Mouse (Mus musculus): ENCODE measurements around the gene Zdhhc13. TPM values are rescaled to one million over a fixed set of nuclear protein-coding genes. Genes with fewer than 3 reads are reported as not detected.

The Zdhhc13 gene
- total RNA-seq, 2 experiments from 2014 or later: 13.9 to 16.5 TPM

- intact Hi-C loops (cut with DNase I): no loop called here
- DNase-seq: no peak
Measured at GRCm38 (mm10) chr7:48838434-48838833, 49.6 kb downstream of the Zdhhc13 start.

DNA sequence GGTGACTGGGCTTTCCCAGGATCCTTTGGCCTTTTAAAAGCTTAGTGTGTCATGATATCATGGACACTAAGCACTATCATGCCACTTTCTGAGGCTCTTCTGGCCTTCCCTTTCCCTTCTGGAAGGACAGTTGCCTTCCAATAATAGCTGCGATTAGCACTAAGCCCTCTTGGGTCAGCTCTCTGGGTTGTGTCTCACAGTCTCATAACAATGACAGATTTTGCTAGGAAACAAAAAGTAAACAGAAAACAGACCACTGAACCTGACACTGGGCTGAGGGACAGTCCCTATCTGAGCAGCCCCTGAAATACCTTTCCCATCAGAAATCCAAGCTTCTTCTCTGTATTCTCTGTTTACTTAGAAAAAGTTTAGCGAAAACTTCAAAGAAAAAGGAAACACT lies 51.7 kb downstream of the Zdhhc13 start:
- intact Hi-C loops (cut with DNase I): loop anchor here (5.0 kb wide), 1 partner anchor 37 kb away; no protein-coding TSS in a partner anchor
- DNase-seq: no peak

GRCm38 (mm10) chr7:48841538-48841937 lies 52.7 kb downstream of the Zdhhc13 start:
- intact Hi-C loops (cut with DNase I): loop anchor here (5.0 kb wide), 1 partner anchor 36 kb away; no protein-coding TSS in a partner anchor
- DNase-seq: no peak

DNA sequence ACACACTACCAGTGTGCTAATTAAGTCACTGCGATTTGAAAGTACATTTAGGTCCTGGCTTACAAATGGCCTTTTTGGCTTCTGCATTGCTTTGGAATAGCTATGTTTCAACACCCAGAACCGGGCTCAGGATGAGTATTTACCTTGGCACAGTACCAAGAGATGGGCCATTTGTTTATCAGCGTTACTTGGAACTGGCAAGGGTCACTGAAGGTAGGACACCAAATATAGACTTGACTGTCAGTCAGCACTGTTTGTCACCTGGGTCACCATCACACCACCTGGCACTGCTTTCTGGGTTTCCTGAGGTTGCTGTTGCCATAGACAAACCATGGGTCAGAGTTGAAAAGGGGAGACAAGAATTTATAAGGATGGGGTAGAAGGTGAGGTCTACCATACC lies 53.5 kb downstream of the Zdhhc13 start:
- DNase-seq: peak; percentile 58 to 74
- intact Hi-C loops (cut with DNase I): loop anchor here (5.0 kb wide), 1 partner anchor 35 kb away; no protein-coding TSS in a partner anchor

DNA sequence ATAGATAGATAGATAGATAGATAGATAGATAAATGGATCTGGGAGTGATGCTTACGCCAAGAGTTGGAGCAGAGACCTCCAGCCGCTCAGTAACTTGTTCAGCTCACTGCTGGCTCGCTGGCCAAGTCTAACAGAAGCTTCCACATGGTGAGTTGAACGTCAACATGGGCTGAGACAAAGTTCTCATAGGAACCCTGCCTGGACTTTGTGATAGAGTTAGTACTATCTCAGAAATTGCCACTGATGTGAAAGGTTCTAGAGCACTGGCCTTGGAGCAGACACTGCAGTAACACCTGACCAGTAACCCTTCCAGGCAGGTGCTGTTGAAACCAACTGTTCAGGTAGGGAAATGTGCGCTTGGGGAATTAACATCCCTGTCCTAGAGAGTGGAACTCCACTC lies 54.7 kb downstream of the Zdhhc13 start:
- intact Hi-C loops (cut with DNase I): loop anchor here (5.0 kb wide), 1 partner anchor 34 kb away; no protein-coding TSS in a partner anchor
- no peak for DNase-seq

- intact Hi-C loops (cut with DNase I): no loop called here
Measured at GRCm38 (mm10) chr7:48845213-48845973, 56.6 kb downstream of the Zdhhc13 start.

DNA sequence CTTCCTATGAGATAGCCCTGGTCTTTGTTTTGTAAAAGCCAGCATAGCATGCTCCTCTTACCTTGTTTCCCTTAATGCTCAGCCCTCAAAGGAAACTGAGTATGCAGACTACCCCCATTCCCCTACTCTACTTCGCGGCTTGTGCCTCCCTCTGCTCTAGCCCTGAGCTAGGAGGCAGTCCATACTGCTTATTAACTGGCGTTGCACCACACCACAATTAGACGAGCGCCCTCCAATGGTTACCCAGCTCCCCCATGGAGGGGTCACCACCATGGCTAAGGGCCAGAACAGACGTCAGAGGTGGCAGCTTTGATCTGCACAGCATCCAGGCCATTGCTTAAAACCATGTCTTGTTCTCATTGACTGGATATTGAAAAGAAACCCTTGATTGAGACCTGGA lies 58.0 kb downstream of the Zdhhc13 start:
- intact Hi-C loops (cut with DNase I): no loop called here

More at GRCm38 (mm10) chr7:48845213-48845973, 56.6 kb downstream of the Zdhhc13 start:
- peak in 1 of 2 experiments; percentile 52 for DNase-seq

DNA sequence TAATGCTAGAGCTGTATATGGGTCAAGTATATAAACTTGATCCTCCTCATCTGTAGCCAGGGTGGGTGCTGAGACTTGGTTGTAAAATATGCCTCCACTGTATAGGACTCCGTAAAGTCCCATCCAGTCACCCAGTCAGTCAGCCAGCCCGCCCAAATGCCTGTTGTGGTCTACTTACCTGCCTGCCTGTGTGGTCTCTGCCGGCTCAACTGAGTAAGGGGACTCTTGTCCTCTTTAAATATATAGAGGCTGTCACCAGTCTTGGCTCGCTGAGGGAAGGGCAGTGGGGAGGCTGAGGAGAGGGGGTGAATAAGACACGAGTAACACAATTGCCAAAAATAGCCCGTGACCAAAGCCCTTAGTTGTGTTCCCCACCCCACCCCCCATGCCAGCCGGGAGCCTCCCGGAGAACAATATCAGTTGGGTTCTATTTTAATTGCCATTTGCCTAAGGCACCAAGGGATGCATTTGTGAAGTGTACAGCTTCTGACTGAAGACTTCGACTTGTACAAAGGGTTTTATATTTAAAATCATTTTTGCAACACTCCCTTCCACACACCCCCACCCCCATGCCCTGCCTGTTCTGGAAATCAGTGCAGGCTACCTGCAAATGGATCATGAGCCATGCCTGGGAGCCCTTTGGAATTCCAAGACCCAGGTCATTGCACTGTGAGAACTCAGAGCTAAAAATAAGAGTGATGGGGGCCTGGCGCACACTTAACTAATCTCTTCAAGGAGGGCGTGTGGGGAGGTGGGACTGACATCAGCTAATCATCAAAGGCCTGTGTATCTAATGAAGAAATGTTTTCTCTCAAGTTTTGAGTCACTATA lies 59.2 kb downstream of the Zdhhc13 start, which contains the start of gene Csrp3:
Gene Csrp3 (minus strand): TSS at position 214 of the 831 bp plus-strand sequence.
- intact Hi-C loops (cut with DNase I): no loop called here
- peak; percentile 82 to 86 for DNase-seq

More for the DNA sequence above, 58.0 kb downstream of the Zdhhc13 start:
- DNase-seq: peak; percentile 80 to 83

- intact Hi-C loops (cut with DNase I): no loop called here
- DNase-seq: no peak
Measured at GRCm38 (mm10) chr7:48851529-48852104, 62.8 kb downstream of the Zdhhc13 start.

- intact Hi-C loops (cut with DNase I): no loop called here
- peak in 1 of 2 experiments; percentile 62 for DNase-seq
Measured at GRCm38 (mm10) chr7:48853496-48853895, 64.7 kb downstream of the Zdhhc13 start.

- intact Hi-C loops (cut with DNase I): no loop called here
Measured at GRCm38 (mm10) chr7:48855461-48855860, 66.7 kb downstream of the Zdhhc13 start.

GRCm38 (mm10) chr7:48858257-48858656 lies 69.5 kb downstream of the Zdhhc13 start:
- intact Hi-C loops (cut with DNase I): no loop called here

More at GRCm38 (mm10) chr7:48855461-48855860, 66.7 kb downstream of the Zdhhc13 start:
- DNase-seq: no peak

GRCm38 (mm10) chr7:48859362-48859761 lies 70.6 kb downstream of the Zdhhc13 start:
- intact Hi-C loops (cut with DNase I): no loop called here
- no peak for DNase-seq

More at GRCm38 (mm10) chr7:48858257-48858656, 69.5 kb downstream of the Zdhhc13 start:
- DNase-seq: no peak

DNA sequence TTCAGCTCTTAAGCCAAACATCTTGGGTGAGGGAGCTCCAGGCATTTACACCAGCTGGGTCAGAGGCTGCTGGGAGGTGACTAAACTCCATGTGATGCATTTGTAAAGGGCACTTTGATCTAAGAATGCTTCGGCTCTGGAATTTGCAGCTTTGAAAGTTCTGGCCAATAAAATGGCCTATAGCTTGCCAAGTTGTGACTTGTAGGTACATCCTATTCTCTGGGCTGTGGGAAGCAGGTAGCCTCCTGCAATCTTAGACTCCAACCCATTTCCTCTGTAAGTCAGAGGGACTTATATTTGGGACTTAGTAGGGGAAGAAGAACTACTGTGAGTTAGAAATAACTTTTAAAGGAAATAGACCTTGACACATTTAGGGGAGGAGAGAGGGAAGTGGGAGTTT lies 72.1 kb downstream of the Zdhhc13 start:
- no peak for DNase-seq
- intact Hi-C loops (cut with DNase I): no loop called here

DNA sequence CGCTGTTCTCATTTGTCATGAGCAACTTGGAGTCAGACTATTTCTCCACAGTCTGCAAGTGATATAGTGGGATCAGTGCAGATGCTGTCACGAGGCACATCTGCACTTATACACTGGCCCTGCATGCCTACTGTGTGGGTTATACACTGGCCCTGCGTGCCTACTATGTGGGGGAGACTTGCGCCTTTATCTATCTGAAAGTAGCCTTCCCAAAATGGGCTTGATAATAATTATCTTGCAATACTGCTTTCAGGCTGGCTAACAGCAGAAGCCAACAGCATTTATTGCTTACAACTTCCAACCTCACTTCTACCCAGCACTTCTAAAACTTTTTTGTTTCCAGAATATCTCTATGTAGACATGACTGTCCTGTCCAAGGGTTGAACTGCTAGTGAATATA lies 73.0 kb downstream of the Zdhhc13 start:
- no peak for DNase-seq
- intact Hi-C loops (cut with DNase I): no loop called here

GRCm38 (mm10) chr7:48864199-48864598 lies 75.4 kb downstream of the Zdhhc13 start:
- intact Hi-C loops (cut with DNase I): no loop called here
- DNase-seq: no peak

GRCm38 (mm10) chr7:48864671-48865458 lies 76.1 kb downstream of the Zdhhc13 start:
- DNase-seq: no peak
- intact Hi-C loops (cut with DNase I): no loop called here

DNA sequence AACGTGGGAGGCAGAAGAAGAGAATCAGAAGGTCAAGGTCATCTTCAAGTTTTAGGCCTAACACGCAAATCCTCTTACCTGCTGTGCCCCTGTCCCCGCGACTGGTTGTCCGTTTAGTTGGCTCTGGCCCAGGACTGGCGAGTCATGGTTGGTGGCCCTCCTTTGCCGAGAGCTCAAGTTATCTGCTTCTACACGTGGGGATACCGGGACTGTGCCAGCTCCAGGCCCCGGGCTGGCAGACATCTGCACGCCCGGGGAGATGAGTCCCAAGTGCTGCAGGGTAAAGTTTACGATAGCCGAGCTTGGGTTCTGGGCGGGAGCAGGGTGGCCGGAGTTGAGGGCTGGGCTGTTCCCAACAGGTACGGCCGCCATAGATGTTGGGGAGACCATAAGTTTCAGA lies 78.8 kb downstream of the Zdhhc13 start:
- intact Hi-C loops (cut with DNase I): no loop called here
- DNase-seq: peak; percentile 45 to 47

DNA sequence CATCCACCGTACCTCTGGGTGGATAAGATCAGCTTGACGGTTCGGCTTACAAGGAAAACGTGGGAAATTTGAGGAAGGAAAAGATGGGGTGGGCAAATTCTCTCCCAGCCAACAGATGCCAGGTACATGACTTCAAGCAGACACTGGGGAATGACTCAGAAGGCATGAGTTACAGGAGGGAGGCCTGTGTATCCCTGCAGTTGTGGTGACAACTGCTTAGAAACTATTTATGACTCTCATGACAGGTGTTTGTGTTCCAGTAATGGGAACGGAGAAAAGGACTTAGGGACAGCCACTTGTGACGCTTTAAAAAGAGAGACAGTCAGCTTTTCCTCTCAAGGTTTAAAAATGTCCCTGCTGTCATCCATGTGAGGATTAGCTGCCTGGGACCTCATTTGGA lies 81.3 kb downstream of the Zdhhc13 start:
- intact Hi-C loops (cut with DNase I): no loop called here
- no peak for DNase-seq

- intact Hi-C loops (cut with DNase I): no loop called here
Measured at GRCm38 (mm10) chr7:48870579-48871180, 81.9 kb downstream of the Zdhhc13 start.

More at GRCm38 (mm10) chr7:48870579-48871180, 81.9 kb downstream of the Zdhhc13 start:
- no peak for DNase-seq

Measured in heart, postnatal 10 days (tissue).